Mouse (Mus musculus) forebrain, embryonic 15.5 days (tissue): ENCODE results near the gene Ldb2. TPM values are rescaled to one million over a fixed set of nuclear protein-coding genes. Genes with fewer than 3 reads are reported as not detected.

Experiments used
- ATAC-seq: fragments of 200-750 bp; cut with Nextera tagmentation; replicated peaks from 2 replicates; pipeline ENCODE4 v1.8.0; 2017; ENCODE audit warnings: mild to moderate bottlenecking, moderate TSS enrichment, moderate library complexity
- H3K27ac ChIP-seq: fragments of 300-500 bp; sonication (generic); replicated peaks from 2 replicates; pipeline ENCODE4 v1.5.1; 2015; ENCODE audit warnings: mild to moderate bottlenecking, inconsistent platforms
- H3K27me3 ChIP-seq: fragments of 300-500 bp; sonication (generic); 2 replicates; pipeline ENCODE4 v1.6.1; 2015; ENCODE audit warnings: inconsistent platforms
- H3K36me3 ChIP-seq: fragments of 300-500 bp; sonication (generic); 2 replicates; pipeline ENCODE4 v1.6.1; 2015; ENCODE audit warnings: mild to moderate bottlenecking, inconsistent platforms
- H3K4me1 ChIP-seq: fragments of 300-500 bp; sonication (generic); 2 replicates; pipeline ENCODE4 v1.6.1; 2015; ENCODE audit warnings: inconsistent platforms
- H3K4me2 ChIP-seq: fragments of 300-500 bp; sonication (generic); replicated peaks from 2 replicates; pipeline ENCODE4 v1.6.1; 2015; ENCODE audit warnings: mild to moderate bottlenecking, inconsistent platforms
- H3K4me3 ChIP-seq: fragments of 300-500 bp; sonication (generic); 2 replicates; pipeline ENCODE4 v1.5.1; 2015; ENCODE audit warnings: mild to moderate bottlenecking, inconsistent platforms
- H3K9ac ChIP-seq: fragments of 300-500 bp; sonication (generic); replicated peaks from 2 replicates; pipeline ENCODE4 v1.6.1; 2015; ENCODE audit warnings: mild to moderate bottlenecking, inconsistent platforms
- H3K9me3 ChIP-seq: fragments of 300-500 bp; sonication (generic); 2 replicates; pipeline ENCODE4 v1.6.1; 2016; ENCODE audit warnings: inconsistent platforms
- WGBS: fragments of 180-500 bp; shearing (Covaris S2); methylation state at CpG from one replicate; pipeline ENCODE4 v1.1.7; 2015; ENCODE audit warnings: mixed read lengths; 5-methylcytosine and 5-hydroxymethylcytosine counted together
- polyA plus RNA-seq: library from polyadenylated mRNA; unstranded; fragments of >200 nt; fragmentation: Nextera tagmentation; extraction: Ambion mirVana; gene quantifications from 2 replicates; pipeline ENCODE4 v1.2.1, GENCODE M21; 2015

Gene Ldb2
- polyA plus RNA-seq, 1 experiment from 2014 or later = 71.8 TPM

DNA sequence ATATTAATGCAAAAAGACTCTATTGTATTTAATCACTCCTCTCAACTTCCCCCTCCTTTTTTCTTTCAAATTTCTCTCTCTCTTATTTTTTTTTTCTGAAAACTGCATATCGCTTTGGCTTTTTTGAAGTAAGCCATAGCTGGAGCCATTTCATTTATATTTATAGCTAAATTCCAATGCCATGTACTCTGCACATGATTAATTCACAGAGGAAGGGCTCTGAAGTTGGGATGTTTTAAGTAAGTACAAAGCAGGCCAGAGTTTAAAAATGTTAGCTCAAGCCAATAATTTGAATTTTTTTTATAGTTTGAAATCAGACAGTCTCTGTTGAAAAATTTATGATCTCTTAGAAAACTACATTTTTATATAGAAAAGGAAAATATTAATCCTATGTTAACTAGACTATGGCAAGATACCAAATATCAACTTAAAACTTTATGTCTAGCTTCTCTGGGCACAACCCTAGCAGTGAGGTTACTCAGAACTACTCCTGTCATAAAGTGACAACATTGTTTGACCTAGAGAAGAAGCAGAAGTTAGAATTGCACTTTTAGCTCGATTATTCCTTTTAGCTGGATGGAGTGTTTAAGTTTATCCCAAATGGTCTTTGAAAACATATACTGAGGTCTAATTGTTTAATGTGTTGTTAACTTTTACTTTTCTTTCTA is 222.7 kb downstream of the Ldb2 start:
- no peak for ATAC-seq
- 0 out of 2 replicates have a peak, but pooled peaks cover 7% of the 10 kb centered on the region for H3K27me3 ChIP-seq
- 87% methylated on average over 2 of the region's 2 CpGs for WGBS

DNA sequence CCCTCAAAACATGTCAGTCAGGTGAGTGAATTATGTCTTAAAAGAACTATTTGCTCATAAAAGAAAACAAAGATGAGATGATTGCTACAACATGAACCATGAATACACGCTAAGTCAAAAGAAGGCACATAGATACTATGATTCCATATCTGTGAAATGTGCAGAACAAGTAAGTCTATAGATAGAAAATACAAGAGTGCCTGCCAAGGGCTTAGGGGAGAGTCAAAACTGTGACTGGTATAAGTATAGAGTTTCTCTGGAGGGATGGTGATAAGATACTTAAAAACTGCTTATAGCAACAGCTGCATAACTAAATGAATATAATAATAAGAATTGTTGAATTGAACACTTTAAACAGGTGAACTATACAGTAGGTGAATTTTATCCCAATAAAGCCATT is 224.8 kb downstream of the Ldb2 start:
- no peaks in the 10 kb centered on the region for H3K36me3 ChIP-seq
- no peak overlapping the region for H3K27ac ChIP-seq
- H3K9ac ChIP-seq = no peak overlapping the region
- 0 out of 2 replicates have a peak, but pooled peaks cover 7% of the 10 kb centered on the region for H3K27me3 ChIP-seq
- H3K9me3 ChIP-seq = no peaks in the 10 kb centered on the region
- H3K4me3 ChIP-seq = no peak overlapping the region
- 91% methylated on average over 1 of the region's 1 CpGs for WGBS
- ATAC-seq = no peak
- peaks cover 3% of the 10 kb centered on the region for H3K4me1 ChIP-seq
- no peak overlapping the region for H3K4me2 ChIP-seq

More for the DNA sequence above, 222.7 kb downstream of the Ldb2 start:
- Histone ChIP-seq H3K4me3 (no peak overlapping the region), H3K4me1 (peaks cover 17% of the 10 kb centered on the region), H3K36me3 (no peaks in the 10 kb centered on the region), H3K9me3 (no peaks in the 10 kb centered on the region), H3K27ac (no peak overlapping the region), H3K4me2 (no peak overlapping the region), H3K9ac (no peak overlapping the region)

DNA sequence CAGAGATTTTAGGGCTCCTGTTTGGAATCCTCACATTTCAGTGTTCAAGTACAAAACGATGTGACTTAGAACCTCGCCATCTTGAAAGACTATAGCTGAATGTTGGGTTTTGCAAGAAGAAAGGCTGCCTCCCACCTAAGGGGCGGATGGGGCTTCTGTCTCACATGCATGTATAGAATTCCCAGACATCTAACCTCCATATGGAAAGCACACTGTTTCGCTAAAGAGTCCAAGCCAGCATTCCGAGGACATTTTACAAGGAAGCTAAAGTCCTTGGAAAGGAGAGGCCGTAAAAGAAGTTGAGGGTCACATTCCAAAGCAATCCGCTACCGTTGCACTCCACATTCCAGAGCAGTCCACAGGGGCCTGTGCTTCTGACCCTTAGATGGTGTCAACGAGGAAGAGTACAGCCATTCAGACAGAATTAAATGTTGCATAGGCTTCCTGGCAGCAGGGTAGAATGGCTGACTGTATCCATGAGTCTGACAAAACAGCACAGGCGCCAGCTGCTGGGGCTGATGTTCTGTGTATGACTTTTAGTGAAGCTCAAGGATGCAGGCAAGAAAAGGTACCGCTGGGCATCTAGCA is 245.6 kb downstream of the Ldb2 start:
- Histone ChIP-seq H3K36me3 (no peaks in the 10 kb centered on the region), H3K4me3 (no peak overlapping the region), H3K27ac (no peak overlapping the region), H3K4me1 (no peaks in the 10 kb centered on the region), H3K9ac (no peak overlapping the region), H3K9me3 (no peaks in the 10 kb centered on the region), H3K4me2 (no peak overlapping the region), H3K27me3 (no peaks in the 10 kb centered on the region)
- no peak for ATAC-seq
- 91% methylated on average over 11 of the region's 11 CpGs for WGBS

DNA sequence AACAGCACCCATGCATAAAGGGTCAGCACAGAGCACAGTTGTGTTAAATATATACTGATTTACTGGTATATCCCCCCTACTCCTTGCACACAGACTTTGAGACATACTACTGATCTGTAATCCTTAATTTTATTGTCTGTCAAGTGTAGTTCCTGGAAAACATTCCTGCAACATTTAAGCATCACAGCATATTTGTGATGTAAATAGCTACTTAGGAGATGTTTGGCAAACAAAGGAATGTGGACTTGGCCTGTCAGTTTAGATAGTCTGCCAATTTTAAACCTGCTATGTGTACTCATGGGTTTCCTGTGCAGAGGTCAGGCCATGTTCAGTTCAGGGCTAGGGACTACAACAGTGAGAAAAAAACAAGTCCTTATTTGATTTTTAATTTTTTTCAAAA is 246.3 kb downstream of the Ldb2 start:
- Histone ChIP-seq H3K4me1 (no peaks in the 10 kb centered on the region), H3K27me3 (no peaks in the 10 kb centered on the region), H3K4me3 (no peak overlapping the region), H3K27ac (no peak overlapping the region), H3K36me3 (no peaks in the 10 kb centered on the region), H3K4me2 (no peak overlapping the region), H3K9me3 (no peaks in the 10 kb centered on the region), H3K9ac (no peak overlapping the region)
- ATAC-seq = no peak

DNA sequence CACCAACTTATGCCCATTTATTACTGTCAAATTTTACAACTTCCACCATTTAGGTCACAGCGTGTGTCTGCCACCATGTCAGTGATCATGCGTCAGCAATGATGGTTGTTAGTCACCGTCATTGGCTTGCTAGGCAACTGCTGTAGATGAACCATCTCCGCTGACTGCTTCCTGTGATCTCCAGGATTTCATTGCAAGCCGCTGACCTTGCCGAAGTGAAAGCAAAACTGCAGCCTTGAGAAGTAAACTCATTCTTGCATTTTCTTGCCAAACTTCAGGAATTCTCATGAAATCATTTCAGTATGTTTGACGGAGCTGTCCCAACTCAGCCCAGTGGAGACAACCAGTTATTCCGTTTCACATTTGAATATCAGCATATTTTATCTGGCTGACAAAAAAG is 247.4 kb downstream of the Ldb2 start:
- Histone ChIP-seq H3K9ac (no peak overlapping the region), H3K4me3 (no peak overlapping the region), H3K27me3 (no peaks in the 10 kb centered on the region), H3K9me3 (no peaks in the 10 kb centered on the region), H3K27ac (no peak overlapping the region), H3K4me2 (no peak overlapping the region), H3K36me3 (no peaks in the 10 kb centered on the region), H3K4me1 (no peaks in the 10 kb centered on the region)
- WGBS = 92% methylated on average over 8 of the region's 8 CpGs
- ATAC-seq = no peak

DNA sequence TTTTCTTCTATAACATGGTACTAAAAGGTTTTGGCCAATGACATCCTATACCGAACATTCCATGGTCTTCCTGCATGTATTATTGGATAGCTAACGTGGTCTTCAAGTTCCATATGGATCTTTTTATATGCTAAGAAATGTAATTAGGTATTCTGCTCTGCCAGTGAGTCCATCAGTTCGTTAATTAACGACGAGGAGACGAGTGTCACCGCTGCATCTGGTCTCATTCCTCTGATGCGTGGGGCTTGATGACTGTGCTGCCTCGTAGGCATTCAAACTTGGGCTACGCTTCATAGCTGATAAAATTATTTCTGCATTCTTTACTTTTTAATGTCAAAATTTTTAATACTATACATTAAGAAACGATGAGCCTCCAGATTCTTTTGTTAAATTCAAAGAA is 251.0 kb downstream of the Ldb2 start:
- ATAC-seq = no peak

DNA sequence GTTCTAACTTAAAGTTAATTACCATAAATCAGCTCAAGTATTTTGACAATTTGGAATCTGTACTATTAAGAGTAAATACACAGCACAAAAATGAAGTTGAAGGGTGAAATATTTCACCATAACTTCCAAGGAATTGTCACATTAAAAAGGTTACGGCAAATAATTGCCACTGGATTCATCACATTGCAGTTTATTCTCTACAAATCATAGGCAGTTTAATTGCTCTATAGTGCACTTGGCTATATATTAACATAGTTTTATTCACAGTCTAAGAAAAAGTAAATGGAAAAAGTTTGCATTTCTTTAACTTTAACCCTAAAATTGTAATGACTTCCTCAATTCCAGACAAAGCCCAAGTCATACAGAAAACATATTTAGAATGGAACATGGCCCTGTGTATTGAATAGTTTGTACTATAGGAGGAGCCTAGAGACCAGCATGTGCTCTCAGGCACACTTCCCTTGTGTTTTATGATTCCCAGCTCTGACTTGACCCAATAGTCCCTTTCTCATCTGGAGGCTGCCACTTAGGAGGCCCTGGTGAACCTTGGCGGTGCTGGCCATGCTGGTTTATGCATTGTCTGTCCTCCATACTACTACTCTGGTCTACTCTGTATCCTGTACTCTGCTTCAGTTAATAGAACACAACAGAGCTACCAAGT is 255.9 kb downstream of the Ldb2 start:
- peaks cover 19% of the 10 kb centered on the region for H3K4me1 ChIP-seq

More for the DNA sequence above, 251.0 kb downstream of the Ldb2 start:
- WGBS = 36% methylated on average over 11 of the region's 11 CpGs
- H3K27ac ChIP-seq = no peak overlapping the region
- no peak overlapping the region for H3K4me3 ChIP-seq
- no peaks in the 10 kb centered on the region for H3K36me3 ChIP-seq
- H3K4me1 ChIP-seq = no peaks in the 10 kb centered on the region
- no peaks in the 10 kb centered on the region for H3K27me3 ChIP-seq
- H3K9me3 ChIP-seq = no peaks in the 10 kb centered on the region
- H3K4me2 ChIP-seq = no peak overlapping the region
- no peak overlapping the region for H3K9ac ChIP-seq

DNA sequence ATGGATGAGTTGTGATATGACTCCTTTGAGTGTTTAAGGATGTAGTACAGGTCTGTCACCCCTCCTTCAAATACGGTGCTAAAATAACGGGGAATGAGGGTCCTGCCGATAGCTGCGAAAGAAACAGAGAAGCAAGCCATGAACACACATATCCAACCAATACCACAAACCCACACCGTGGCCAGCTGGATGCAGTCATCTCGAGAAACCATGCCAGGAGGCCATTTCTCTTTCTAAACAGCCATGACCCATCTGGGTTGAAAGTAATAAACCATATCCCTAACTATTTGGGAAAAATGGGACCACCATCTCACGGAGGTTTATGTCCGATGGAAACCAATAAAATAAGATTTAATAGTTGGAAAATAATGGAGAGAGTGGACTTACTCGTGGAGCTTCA is 257.7 kb downstream of the Ldb2 start:
- ATAC-seq = no peak
- H3K4me2 ChIP-seq = no peak overlapping the region
- H3K36me3 ChIP-seq = no peaks in the 10 kb centered on the region
- no peaks in the 10 kb centered on the region for H3K9me3 ChIP-seq
- H3K4me1 ChIP-seq = peaks cover 30% of the 10 kb centered on the region
- H3K27ac ChIP-seq = no peak overlapping the region
- no peaks in the 10 kb centered on the region for H3K27me3 ChIP-seq
- 91% methylated on average over 9 of the region's 9 CpGs for WGBS
- no peak overlapping the region for H3K9ac ChIP-seq
- H3K4me3 ChIP-seq = no peak overlapping the region

More for the DNA sequence above, 255.9 kb downstream of the Ldb2 start:
- Histone ChIP-seq H3K9me3 (no peaks in the 10 kb centered on the region), H3K36me3 (no peaks in the 10 kb centered on the region), H3K27me3 (no peaks in the 10 kb centered on the region), H3K9ac (no peak overlapping the region), H3K27ac (no peak overlapping the region), H3K4me3 (no peak overlapping the region), H3K4me2 (no peak overlapping the region)
- WGBS = 86% methylated on average over 2 of the region's 2 CpGs
- ATAC-seq = no peak

DNA sequence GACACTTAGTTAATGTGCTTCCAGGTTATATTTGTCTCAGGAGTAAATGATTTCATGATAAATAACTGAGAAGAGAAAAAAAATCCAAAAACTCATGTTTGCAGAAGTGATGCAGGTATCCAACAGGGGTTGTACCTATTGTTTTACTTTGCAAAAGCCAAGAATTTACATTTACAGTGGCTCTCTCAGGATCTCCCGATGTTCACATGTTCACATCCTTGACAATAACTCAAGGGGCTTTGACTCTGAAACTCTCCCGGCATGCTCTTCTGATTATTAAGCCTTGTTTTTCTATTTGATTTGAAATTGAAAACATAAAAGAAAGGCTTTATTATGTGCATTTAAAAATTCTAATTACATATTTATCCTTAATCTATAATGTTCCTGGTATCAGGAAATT is 260.8 kb downstream of the Ldb2 start:
- Histone ChIP-seq H3K9me3 (no peaks in the 10 kb centered on the region), H3K4me3 (no peak overlapping the region), H3K27me3 (no peaks in the 10 kb centered on the region), H3K9ac (no peak overlapping the region), H3K27ac (peak overlapping the region; percentile 74), H3K36me3 (no peaks in the 10 kb centered on the region), H3K4me1 (peaks cover 35% of the 10 kb centered on the region), H3K4me2 (no peak overlapping the region)
- no peak for ATAC-seq
- 13% methylated on average over 2 of the region's 2 CpGs for WGBS

DNA sequence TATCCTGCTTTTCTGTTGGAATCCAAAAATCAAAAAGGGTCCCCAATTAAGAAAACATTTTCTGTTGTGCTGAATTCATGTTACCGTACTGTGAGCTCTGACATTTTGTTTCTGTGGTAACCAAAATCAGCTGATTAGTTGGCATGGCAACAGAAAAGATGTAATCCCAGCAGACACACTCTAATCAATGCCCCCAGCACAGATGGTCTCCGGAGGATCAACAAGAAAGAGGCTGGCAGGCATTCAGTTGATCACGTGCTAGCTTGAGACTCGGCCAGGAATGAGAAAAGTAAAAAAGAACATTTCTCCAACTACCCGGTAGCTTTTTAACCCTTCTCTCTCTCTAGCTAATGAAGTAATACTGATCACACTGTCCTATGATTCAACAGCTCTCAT is 261.5 kb downstream of the Ldb2 start:
- H3K27ac ChIP-seq = peak overlapping the region; percentile 37; the same call in 1 of the 2 replicates
- H3K27me3 ChIP-seq = no peaks in the 10 kb centered on the region
- peaks cover 35% of the 10 kb centered on the region for H3K4me1 ChIP-seq
- peak overlapping the region; percentile 9; the same call in 1 of the 2 replicates for H3K4me2 ChIP-seq
- H3K36me3 ChIP-seq = no peaks in the 10 kb centered on the region
- no peaks in the 10 kb centered on the region for H3K9me3 ChIP-seq
- no peak overlapping the region for H3K9ac ChIP-seq
- peak; percentile 96 for ATAC-seq
- H3K4me3 ChIP-seq = no peak overlapping the region
- WGBS = 1% methylated on average over 5 of the region's 5 CpGs

DNA sequence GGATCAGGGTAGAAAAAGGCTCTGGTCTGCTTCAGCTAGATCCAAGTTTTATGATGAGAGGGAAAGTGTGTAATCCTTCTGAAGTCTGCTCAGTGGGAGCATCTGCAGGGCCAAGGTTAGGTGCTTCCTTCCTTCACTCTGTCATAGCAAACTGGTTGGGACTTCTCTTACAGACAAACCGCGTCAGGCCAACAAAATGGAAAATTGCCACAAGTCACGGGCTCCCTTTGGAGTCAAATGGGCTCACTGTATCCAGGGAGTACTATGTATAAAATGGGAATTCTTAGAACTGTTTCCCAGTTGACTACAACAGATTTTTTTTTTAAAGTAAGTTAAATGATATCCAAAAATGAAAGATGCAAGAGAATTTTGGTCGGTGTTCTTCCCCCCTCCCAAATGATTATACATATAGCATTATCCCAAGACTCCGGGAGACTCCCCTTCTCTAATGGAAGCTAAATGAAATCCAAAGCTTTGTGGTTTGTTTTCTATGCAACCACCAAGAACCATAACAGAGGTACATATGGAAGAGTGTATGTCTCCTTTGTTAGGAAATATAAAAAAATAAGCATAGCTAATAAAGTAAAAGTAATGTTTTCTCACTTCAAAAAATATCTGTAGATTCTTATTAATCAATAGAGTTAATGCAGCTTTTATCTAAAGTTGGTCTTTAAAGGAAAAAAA is 262.0 kb downstream of the Ldb2 start:
- ATAC-seq = peak; percentile 41; the same call in 1 of the 2 replicates
- no peak overlapping the region for H3K4me3 ChIP-seq
- H3K4me1 ChIP-seq = peaks cover 35% of the 10 kb centered on the region
- no peak overlapping the region for H3K9ac ChIP-seq
- no peaks in the 10 kb centered on the region for H3K36me3 ChIP-seq
- 0 out of 2 replicates have a peak overlapping the region, but pooled peaks have one; percentile 3 for H3K4me2 ChIP-seq
- 32% methylated on average over 5 of the region's 5 CpGs for WGBS
- H3K9me3 ChIP-seq = no peaks in the 10 kb centered on the region
- H3K27me3 ChIP-seq = no peaks in the 10 kb centered on the region
- peak overlapping the region; percentile 82 for H3K27ac ChIP-seq

DNA sequence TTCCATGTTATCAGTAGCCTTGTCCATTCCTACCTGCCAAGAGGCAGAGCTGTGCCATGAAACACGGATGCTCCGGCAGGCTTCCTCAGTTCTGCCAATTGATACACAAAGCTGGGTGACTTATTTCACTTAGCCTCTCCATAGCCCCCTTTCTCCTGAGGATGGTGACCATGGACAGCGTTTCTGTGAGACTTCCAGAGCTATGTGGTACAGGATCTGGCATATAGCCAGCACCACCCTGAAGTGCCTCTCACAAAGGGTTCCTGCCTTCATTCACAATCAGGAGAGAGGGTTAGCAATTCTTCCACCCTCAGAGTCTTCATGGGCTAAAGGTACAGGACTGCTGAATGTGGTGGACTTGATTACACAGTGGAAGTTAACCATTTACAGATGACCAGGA is 270.0 kb downstream of the Ldb2 start:
- 55% methylated on average over 3 of the region's 3 CpGs for WGBS
- no peak overlapping the region for H3K4me3 ChIP-seq
- no peaks in the 10 kb centered on the region for H3K36me3 ChIP-seq
- H3K9me3 ChIP-seq = no peaks in the 10 kb centered on the region
- no peak overlapping the region for H3K9ac ChIP-seq
- no peaks in the 10 kb centered on the region for H3K27me3 ChIP-seq
- H3K27ac ChIP-seq = peak overlapping the region; percentile 84
- H3K4me1 ChIP-seq = peaks cover 9% of the 10 kb centered on the region
- no peak overlapping the region for H3K4me2 ChIP-seq
- ATAC-seq = 0 out of 2 replicates have a peak, but pooled peaks have one; percentile 17
